1 mouse cellular context compared by ENCODE assay signal in the genomic region with DNA sequence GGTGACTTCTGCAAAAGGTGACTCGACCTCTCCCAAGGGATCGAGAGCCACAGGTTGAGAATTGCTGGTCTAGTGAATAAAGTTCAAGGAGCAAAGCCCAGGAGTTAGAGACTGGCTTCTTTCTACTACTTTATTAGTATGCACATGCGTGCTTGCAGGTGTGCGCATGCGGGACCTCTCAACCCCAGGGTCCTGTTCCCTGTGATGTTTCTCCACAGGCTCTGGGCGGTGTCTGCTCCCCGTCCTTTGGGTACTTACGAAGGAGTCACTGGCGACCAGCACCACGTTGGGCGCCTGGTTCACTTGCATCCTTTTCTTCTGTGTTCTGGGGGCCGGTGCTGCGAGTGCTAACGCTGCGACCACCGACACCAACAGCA.
TF ChIP-seq lines count a peak whose summit lies in the region.

No protein-coding gene starts in this region.

TF ChIP-seq in MEL, 35 proteins besides CTCF, POLR2A, EP300 and RAD21 (continued from another document):
- TF ChIP-seq HCFC1 (IDR thresholded peaks at IDR 0.05; ENCODE audit: low read depth, low read length), result no peak
- TF ChIP-seq TCF12 (IDR thresholded peaks at IDR 0.05; ENCODE audit: low read depth, low read length), result 0 out of 2 replicates have a peak, but pooled peaks have one; percentile 6
- TF ChIP-seq ETS1 (IDR thresholded peaks at IDR 0.05; ENCODE audit: low read depth, low read length), result no peak
- TF ChIP-seq SMC3 (IDR thresholded peaks at IDR 0.05; ENCODE audit: low read depth, low read length), result no peak
- no peak for TF ChIP-seq KAT2A (conservative IDR thresholded peaks at IDR 0.05; ENCODE audit: low read depth, low read length)
